Mouse (Mus musculus) stomach, postnatal 0 days (tissue): ENCODE data around the gene Galnt11.

Experiments
- CTCF ChIP-seq: IDR thresholded peaks from 2 replicates; pipeline ENCODE4 v1.5.1; 2016; ENCODE audit warnings: antibody characterized with exemption, low read depth, mild to moderate bottlenecking, moderate library complexity
- EP300 ChIP-seq: optimal IDR thresholded peaks from 2 replicates; pipeline ENCODE3; 2016; ENCODE audit warnings: antibody characterized with exemption

DNA sequence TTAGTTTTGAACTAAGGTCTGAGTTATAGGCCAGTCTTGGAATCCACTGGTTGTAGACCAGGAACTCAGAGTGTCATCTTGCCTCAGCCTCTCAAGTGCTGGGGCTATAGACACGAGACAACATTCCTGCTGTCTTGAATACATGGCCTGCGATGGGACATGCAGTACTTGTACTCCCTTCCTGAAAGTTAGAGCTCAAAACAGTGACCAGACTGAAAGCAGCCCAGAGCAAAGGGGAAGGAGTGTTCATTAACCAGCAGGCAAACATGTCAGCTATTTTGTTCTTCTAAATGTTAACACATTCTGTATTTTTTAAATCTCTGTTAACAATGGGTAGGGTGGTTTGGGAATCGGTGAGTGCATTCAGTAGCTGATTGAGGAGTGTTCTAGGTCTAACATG, 25.3 kb downstream of the Galnt11 start:
- TF ChIP-seq EP300: no peak
- no peak for TF ChIP-seq CTCF
